Mouse (Mus musculus) myocyte (in vitro differentiated cells): ENCODE data around the gene Mia.

Experiments
- E2F4 ChIP-seq: IDR thresholded peaks from one replicate; pipeline ENCODE4 v1.6.1; 2011; ENCODE audit warnings: mild to moderate bottlenecking, control low read depth, moderate library complexity; ENCODE audit not compliant: insufficient read depth
- MYOD1 ChIP-seq, 3 experiments: IDR thresholded peaks; one replicate each; pipeline ENCODE4 v1.6.1; 2011; ENCODE audit warnings: control low read depth in 2 of 3, low read depth in 2 of 3, mild to moderate bottlenecking in 2 of 3, moderate library complexity in 1 of 3; ENCODE audit not compliant: insufficient read length in 2 of 3, control insufficient read depth in 1 of 3
- POLR2A ChIP-seq: IDR thresholded peaks from one replicate; pipeline ENCODE4 v1.6.1; 2011; ENCODE audit warnings: low read depth, mild to moderate bottlenecking, control low read depth, moderate library complexity; ENCODE audit not compliant: insufficient read length
- REST ChIP-seq: IDR thresholded peaks from one replicate; pipeline ENCODE4 v1.6.1; 2011; ENCODE audit warnings: mild to moderate bottlenecking, control low read depth, moderate library complexity; ENCODE audit not compliant: insufficient read depth, insufficient read length
- SRF ChIP-seq: IDR thresholded peaks from one replicate; pipeline ENCODE4 v1.6.1; 2011; ENCODE audit warnings: low read depth; ENCODE audit not compliant: control insufficient read depth, insufficient read length
- TCF12 ChIP-seq: IDR thresholded peaks from one replicate; pipeline ENCODE4 v1.6.1; 2011; ENCODE audit warnings: mild to moderate bottlenecking, control low read depth; ENCODE audit not compliant: poor library complexity, insufficient read depth, severe bottlenecking
- TCF3 ChIP-seq: IDR thresholded peaks from one replicate; pipeline ENCODE4 v1.6.1; 2011; ENCODE audit warnings: low read depth, control low read depth; ENCODE audit not compliant: insufficient read length
- USF1 ChIP-seq: IDR thresholded peaks from one replicate; pipeline ENCODE4 v1.6.1; 2011; ENCODE audit warnings: low read depth, mild to moderate bottlenecking, control low read depth, moderate library complexity

- TF ChIP-seq POLR2A = no peak
- no peak for TF ChIP-seq E2F4
- no peak for TF ChIP-seq TCF3
- no peak for TF ChIP-seq TCF12
- TF ChIP-seq MYOD1 (IDR thresholded peaks at IDR 0.05; ENCODE audit: control insufficient read depth in 1 of 3, insufficient read length in 2 of 3, low read depth in 2 of 3) = no peak
- TF ChIP-seq SRF = no peak
- TF ChIP-seq USF1 = no peak
- TF ChIP-seq REST = no peak
Observed at GRCm38 (mm10) chr7:27203730-27204449, 22.9 kb upstream of the Mia start.
